Mouse (Mus musculus): ENCODE results near the gene Lsm10. TPM values are rescaled to one million over a fixed set of nuclear protein-coding genes. Genes with fewer than 3 reads are reported as not detected.
"Not testable (repeated sequence)": the region's sequence is repeated elsewhere in the genome, so short reads cannot be mapped to it uniquely, and the experiment has no call there.

The Lsm10 gene
- polyA plus RNA-seq, 1 experiment from 2014 or later = 57.5 TPM

GRCm38 (mm10) chr4:126090848-126091124 is 5.6 kb upstream of the Lsm10 start:
- H3K4me1 ChIP-seq (ENCODE audit: control insufficient read depth, insufficient read depth, low read length) = peaks cover 4% of the 10 kb centered on the region
- no peak overlapping the region for H3K27ac ChIP-seq (ENCODE audit: low read length)
- no peak overlapping the region for H3K4me2 ChIP-seq (ENCODE audit: low read depth, low read length)
- H3K9ac ChIP-seq (ENCODE audit: low read depth, low read length) = no peak overlapping the region
- no peaks in the 10 kb centered on the region for H3K9me3 ChIP-seq (ENCODE audit: control insufficient read depth, low read length)
- H3K36me3 ChIP-seq (ENCODE audit: control insufficient read depth, insufficient read depth, low read length) = no peaks in the 10 kb centered on the region
- no peak overlapping the region for H3K4me3 ChIP-seq (ENCODE audit: low read length)
- no peaks in the 10 kb centered on the region for H3K27me3 ChIP-seq (replicated peaks; ENCODE audit: control insufficient read depth, insufficient read depth, low read length)
- 67% methylated on average over 4 of the region's 4 CpGs for WGBS
- no peak for ATAC-seq

- WGBS = 78% methylated on average over 8 of the region's 8 CpGs
- ATAC-seq = no peak
Observed at GRCm38 (mm10) chr4:126091873-126092272, 4.5 kb upstream of the Lsm10 start.

DNA sequence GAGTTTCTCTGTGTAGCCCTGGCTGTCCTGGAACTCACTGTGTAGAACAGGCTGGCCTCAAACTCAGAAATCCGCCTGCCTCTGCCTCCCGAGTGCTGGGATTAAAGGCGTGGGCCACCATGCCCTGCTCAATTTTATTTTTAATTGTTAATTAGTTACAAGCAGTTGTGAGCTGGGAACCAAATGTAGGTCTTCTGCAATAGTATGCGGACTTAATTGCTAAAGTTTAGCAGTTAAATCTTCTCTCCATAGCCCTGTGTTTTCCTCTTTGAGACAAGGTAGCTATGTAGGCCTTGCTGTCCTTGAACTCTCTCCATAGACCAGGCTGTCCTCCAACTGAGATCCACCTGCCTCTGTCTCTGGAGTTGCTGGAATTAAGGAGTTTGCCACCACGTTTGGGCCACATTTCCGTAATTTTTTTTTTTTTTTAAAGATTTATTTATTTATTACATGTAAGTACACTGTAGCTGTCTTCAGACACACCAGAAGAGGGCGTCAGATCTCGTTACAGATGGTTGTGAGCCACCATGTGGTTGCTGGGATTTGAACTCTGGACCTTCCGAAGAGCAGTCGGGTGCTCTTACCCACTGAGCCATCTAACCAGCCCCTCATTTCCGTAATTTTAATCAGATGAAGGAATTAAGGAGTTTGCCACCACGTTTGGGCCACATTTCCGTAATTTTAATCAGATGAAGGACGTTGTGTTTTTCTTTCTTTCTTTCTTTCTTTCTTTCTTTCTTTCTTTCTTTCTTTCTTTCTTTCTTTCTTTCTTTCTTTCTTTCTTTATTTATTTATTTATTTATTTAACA is 597 bp upstream of the Lsm10 start:
- ATAC-seq = 0 out of 2 replicates have a peak, but pooled peaks have one; percentile 18
- not testable (repeated sequence) for H3K27me3 ChIP-seq (replicated peaks; ENCODE audit: control insufficient read depth, insufficient read depth, low read length)

More at GRCm38 (mm10) chr4:126091873-126092272, 4.5 kb upstream of the Lsm10 start:
- Histone ChIP-seq H3K36me3 (ENCODE audit: control insufficient read depth, insufficient read depth, low read length) (no peaks in the 10 kb centered on the region), H3K27ac (ENCODE audit: low read length) (no peak overlapping the region), H3K27me3 (replicated peaks; ENCODE audit: control insufficient read depth, insufficient read depth, low read length) (no peaks in the 10 kb centered on the region), H3K4me2 (ENCODE audit: low read depth, low read length) (no peak overlapping the region), H3K9ac (ENCODE audit: low read depth, low read length) (no peak overlapping the region), H3K4me1 (ENCODE audit: control insufficient read depth, insufficient read depth, low read length) (peaks cover 4% of the 10 kb centered on the region; the same call in 1 of the 2 replicates), H3K9me3 (ENCODE audit: control insufficient read depth, low read length) (no peaks in the 10 kb centered on the region), H3K4me3 (ENCODE audit: low read length) (no peak overlapping the region)

GRCm38 (mm10) chr4:126097711-126098253 is 1.4 kb downstream of the Lsm10 start:
- Histone ChIP-seq H3K4me3 (ENCODE audit: low read length) (no peak overlapping the region), H3K36me3 (ENCODE audit: control insufficient read depth, insufficient read depth, low read length) (no peaks in the 10 kb centered on the region; the same call in 1 of the 2 replicates), H3K4me2 (ENCODE audit: low read depth, low read length) (no peak overlapping the region), H3K27me3 (replicated peaks; ENCODE audit: control insufficient read depth, insufficient read depth, low read length) (no peaks in the 10 kb centered on the region), H3K9ac (ENCODE audit: low read depth, low read length) (no peak overlapping the region), H3K9me3 (ENCODE audit: control insufficient read depth, low read length) (no peaks in the 10 kb centered on the region), H3K27ac (ENCODE audit: low read length) (no peak overlapping the region), H3K4me1 (ENCODE audit: control insufficient read depth, insufficient read depth, low read length) (peaks cover 12% of the 10 kb centered on the region)
- 92% methylated on average over 20 of the region's 20 CpGs for WGBS
- no peak for ATAC-seq

More for the DNA sequence above, 597 bp upstream of the Lsm10 start:
- not testable (repeated sequence) for H3K4me3 ChIP-seq (ENCODE audit: low read length); H3K27ac ChIP-seq (ENCODE audit: low read length); H3K9me3 ChIP-seq (ENCODE audit: control insufficient read depth, low read length); H3K36me3 ChIP-seq (ENCODE audit: control insufficient read depth, insufficient read depth, low read length); H3K9ac ChIP-seq (ENCODE audit: low read depth, low read length); H3K4me1 ChIP-seq (ENCODE audit: control insufficient read depth, insufficient read depth, low read length)
- 59% methylated on average over 14 of the region's 14 CpGs for WGBS
- peak overlapping the region; percentile 63; the same call in 1 of the 2 replicates for H3K4me2 ChIP-seq (ENCODE audit: low read depth, low read length)

- H3K4me3 ChIP-seq (ENCODE audit: low read length) = no peak overlapping the region
- ATAC-seq = no peak
- no peak overlapping the region for H3K27ac ChIP-seq (ENCODE audit: low read length)
- peaks cover 13% of the 10 kb centered on the region for H3K4me1 ChIP-seq (ENCODE audit: control insufficient read depth, insufficient read depth, low read length)
- WGBS = 93% methylated on average over 3 of the region's 3 CpGs
- no peaks in the 10 kb centered on the region for H3K27me3 ChIP-seq (replicated peaks; ENCODE audit: control insufficient read depth, insufficient read depth, low read length)
- H3K9me3 ChIP-seq (ENCODE audit: control insufficient read depth, low read length) = no peaks in the 10 kb centered on the region
- no peaks in the 10 kb centered on the region; the same call in 1 of the 2 replicates for H3K36me3 ChIP-seq (ENCODE audit: control insufficient read depth, insufficient read depth, low read length)
- no peak overlapping the region for H3K9ac ChIP-seq (ENCODE audit: low read depth, low read length)
- H3K4me2 ChIP-seq (ENCODE audit: low read depth, low read length) = no peak overlapping the region
Observed at GRCm38 (mm10) chr4:126099365-126099764, 2.9 kb downstream of the Lsm10 start.

DNA sequence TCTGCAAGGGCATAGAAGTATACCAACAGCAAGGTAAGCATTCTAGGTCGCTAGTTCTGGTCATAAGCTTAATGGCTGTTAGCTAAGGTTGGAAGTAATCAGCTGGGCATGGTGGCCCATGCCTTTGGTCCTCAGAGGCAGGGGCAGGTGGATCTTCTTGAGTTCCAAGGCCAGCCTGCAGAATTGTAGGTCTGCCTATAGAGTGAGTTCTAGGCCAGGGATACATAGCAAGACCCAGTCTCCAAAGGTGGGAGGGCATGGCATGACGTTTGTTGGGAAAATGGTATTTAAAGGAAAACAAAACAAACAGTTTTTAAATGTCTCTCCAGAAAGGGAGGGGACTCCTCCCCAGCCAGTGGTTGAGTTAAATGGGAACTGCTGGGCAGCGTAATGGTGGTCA is 4.3 kb downstream of the Lsm10 start:
- Histone ChIP-seq H3K4me3 (ENCODE audit: low read length) (no peak overlapping the region), H3K27ac (ENCODE audit: low read length) (no peak overlapping the region), H3K27me3 (replicated peaks; ENCODE audit: control insufficient read depth, insufficient read depth, low read length) (no peaks in the 10 kb centered on the region), H3K9ac (ENCODE audit: low read depth, low read length) (no peak overlapping the region), H3K4me1 (ENCODE audit: control insufficient read depth, insufficient read depth, low read length) (peaks cover 25% of the 10 kb centered on the region), H3K4me2 (ENCODE audit: low read depth, low read length) (no peak overlapping the region), H3K9me3 (ENCODE audit: control insufficient read depth, low read length) (no peaks in the 10 kb centered on the region), H3K36me3 (ENCODE audit: control insufficient read depth, insufficient read depth, low read length) (no peaks in the 10 kb centered on the region; the same call in 1 of the 2 replicates)
- 83% methylated on average over 3 of the region's 3 CpGs for WGBS
- no peak for ATAC-seq

- Histone ChIP-seq H3K4me1 (ENCODE audit: control insufficient read depth, insufficient read depth, low read length) (peaks cover 25% of the 10 kb centered on the region), H3K36me3 (ENCODE audit: control insufficient read depth, insufficient read depth, low read length) (no peaks in the 10 kb centered on the region; the same call in 1 of the 2 replicates), H3K27me3 (replicated peaks; ENCODE audit: control insufficient read depth, insufficient read depth, low read length) (no peaks in the 10 kb centered on the region), H3K9me3 (ENCODE audit: control insufficient read depth, low read length) (no peaks in the 10 kb centered on the region), H3K27ac (ENCODE audit: low read length) (peak overlapping the region; percentile 83), H3K4me3 (ENCODE audit: low read length) (peak overlapping the region; percentile 85; the same call in 1 of the 2 replicates), H3K9ac (ENCODE audit: low read depth, low read length) (no peak overlapping the region), H3K4me2 (ENCODE audit: low read depth, low read length) (no peak overlapping the region; the same call in 1 of the 2 replicates)
- 45% methylated on average over 7 of the region's 7 CpGs for WGBS
- no peak for ATAC-seq
Observed at GRCm38 (mm10) chr4:126102061-126102841, 5.8 kb downstream of the Lsm10 start.

GRCm38 (mm10) chr4:126103057-126103581 is 6.7 kb downstream of the Lsm10 start:
- 1% methylated on average over 15 of the region's 15 CpGs for WGBS

DNA sequence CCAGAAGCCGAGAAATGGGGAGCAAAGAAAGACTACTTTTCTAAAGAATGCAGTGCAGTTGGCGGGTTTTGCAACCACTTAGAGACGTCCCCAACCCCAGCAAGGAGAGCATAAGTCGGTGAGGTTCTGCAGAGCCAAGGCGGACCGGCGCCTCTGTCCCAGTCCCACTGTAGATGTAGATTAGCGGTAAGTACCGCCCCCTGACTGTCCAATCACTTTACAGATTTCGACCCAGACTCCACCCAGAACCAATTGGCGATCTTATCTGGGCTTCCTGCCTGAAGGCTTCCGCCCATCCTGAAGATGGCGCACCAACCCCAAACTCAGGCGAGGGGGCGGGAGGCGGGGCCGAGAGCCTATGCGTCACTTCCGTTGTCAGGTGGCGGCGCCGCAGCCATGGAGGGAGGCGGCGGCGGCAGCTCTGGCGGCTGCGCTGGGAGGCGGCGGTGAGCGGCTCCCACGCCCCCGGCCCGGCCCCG is 7.2 kb downstream of the Lsm10 start, which contains the start of gene Stk40:
Gene Stk40 (plus strand): TSS at position 368 of the 479 bp plus-strand sequence.
- peak; percentile 96 for ATAC-seq
- WGBS = 2% methylated on average over 34 of the region's 34 CpGs
- Histone ChIP-seq H3K9ac (ENCODE audit: low read depth, low read length) (peak within 1 kb of the TSS; percentile 87), H3K4me1 (ENCODE audit: control insufficient read depth, insufficient read depth, low read length) (peaks cover 37% of the 10 kb centered on the region), H3K27me3 (replicated peaks; ENCODE audit: control insufficient read depth, insufficient read depth, low read length) (no peaks in the 10 kb centered on the region), H3K9me3 (ENCODE audit: control insufficient read depth, low read length) (no peaks in the 10 kb centered on the region), H3K4me3 (ENCODE audit: low read length) (peak within 1 kb of the TSS; percentile 85), H3K36me3 (ENCODE audit: control insufficient read depth, insufficient read depth, low read length) (no peaks in the 10 kb centered on the region; the same call in 1 of the 2 replicates), H3K4me2 (ENCODE audit: low read depth, low read length) (peak within 1 kb of the TSS; percentile 83), H3K27ac (ENCODE audit: low read length) (peak within 1 kb of the TSS; percentile 83)

More at GRCm38 (mm10) chr4:126103057-126103581, 6.7 kb downstream of the Lsm10 start:
- Histone ChIP-seq H3K9ac (ENCODE audit: low read depth, low read length) (peak overlapping the region; percentile 45), H3K4me3 (ENCODE audit: low read length) (peak overlapping the region; percentile 85), H3K9me3 (ENCODE audit: control insufficient read depth, low read length) (no peaks in the 10 kb centered on the region), H3K27me3 (replicated peaks; ENCODE audit: control insufficient read depth, insufficient read depth, low read length) (no peaks in the 10 kb centered on the region), H3K4me2 (ENCODE audit: low read depth, low read length) (peak overlapping the region; percentile 83), H3K4me1 (ENCODE audit: control insufficient read depth, insufficient read depth, low read length) (peaks cover 33% of the 10 kb centered on the region), H3K27ac (ENCODE audit: low read length) (peak overlapping the region; percentile 83), H3K36me3 (ENCODE audit: control insufficient read depth, insufficient read depth, low read length) (no peaks in the 10 kb centered on the region; the same call in 1 of the 2 replicates)
- ATAC-seq = peak; percentile 86
